Mouse (Mus musculus): ENCODE measurements around the gene Vdac2. TPM values are rescaled to one million over a fixed set of nuclear protein-coding genes. Genes with fewer than 3 reads are reported as not detected.
A peak's percentile ranks its signal among the peaks of the same experiment; 100 is the strongest.

The Vdac2 gene
- polyA plus RNA-seq, 1 experiment from 2014 or later: 129 TPM

GRCm38 (mm10) chr14:21822307-21822706 is 2.7 kb upstream of the Vdac2 start:
- Histone ChIP-seq H3K4me2 (ENCODE audit: low read depth, low read length) (no peak overlapping the region), H3K36me3 (replicated peaks; ENCODE audit: insufficient read depth, low read length) (no peaks in the 10 kb centered on the region), H3K9me3 (ENCODE audit: low read length) (no peaks in the 10 kb centered on the region), H3K4me3 (ENCODE audit: low read depth, low read length) (no peak overlapping the region), H3K27me3 (ENCODE audit: insufficient read depth, low read length) (no peaks in the 10 kb centered on the region), H3K4me1 (ENCODE audit: insufficient read depth) (peaks cover 19% of the 10 kb centered on the region), H3K27ac (ENCODE audit: low read depth) (peak overlapping the region; percentile 84), H3K9ac (replicated peaks) (no peak overlapping the region)
- DNase-seq: no peak
- no peak for ATAC-seq
- 68% methylated on average over 7 of the region's 7 CpGs for WGBS (ENCODE audit: insufficient replicate concordance)
- TF ChIP-seq EP300 (IDR thresholded peaks at IDR 0.05; ENCODE audit: low read depth) (no peak), CTCF (IDR thresholded peaks at IDR 0.05; ENCODE audit: low read depth) (no peak)

- H3K27ac ChIP-seq (ENCODE audit: low read depth): peak overlapping the region; percentile 84
- DNase-seq (peak; percentile 76), ATAC-seq (peak; percentile 92)
- H3K9me3 ChIP-seq (ENCODE audit: low read length): no peaks in the 10 kb centered on the region
- H3K4me3 ChIP-seq (ENCODE audit: low read depth, low read length): no peak overlapping the region
- H3K9ac ChIP-seq (replicated peaks): peak overlapping the region; percentile 21; the same call in 1 of the 2 replicates
- no peaks in the 10 kb centered on the region for H3K27me3 ChIP-seq (ENCODE audit: insufficient read depth, low read length)
- H3K4me2 ChIP-seq (ENCODE audit: low read depth, low read length): peak overlapping the region; percentile 38
- 20% methylated on average over 7 of the region's 7 CpGs for WGBS (ENCODE audit: insufficient replicate concordance)
- TF ChIP-seq EP300 (IDR thresholded peaks at IDR 0.05; ENCODE audit: low read depth) (peak; percentile 90), CTCF (IDR thresholded peaks at IDR 0.05; ENCODE audit: low read depth) (no peak)
- H3K36me3 ChIP-seq (replicated peaks; ENCODE audit: insufficient read depth, low read length): no peaks in the 10 kb centered on the region
- peaks cover 19% of the 10 kb centered on the region for H3K4me1 ChIP-seq (ENCODE audit: insufficient read depth)
Observed at GRCm38 (mm10) chr14:21822795-21823374, 2.2 kb upstream of the Vdac2 start.

DNA sequence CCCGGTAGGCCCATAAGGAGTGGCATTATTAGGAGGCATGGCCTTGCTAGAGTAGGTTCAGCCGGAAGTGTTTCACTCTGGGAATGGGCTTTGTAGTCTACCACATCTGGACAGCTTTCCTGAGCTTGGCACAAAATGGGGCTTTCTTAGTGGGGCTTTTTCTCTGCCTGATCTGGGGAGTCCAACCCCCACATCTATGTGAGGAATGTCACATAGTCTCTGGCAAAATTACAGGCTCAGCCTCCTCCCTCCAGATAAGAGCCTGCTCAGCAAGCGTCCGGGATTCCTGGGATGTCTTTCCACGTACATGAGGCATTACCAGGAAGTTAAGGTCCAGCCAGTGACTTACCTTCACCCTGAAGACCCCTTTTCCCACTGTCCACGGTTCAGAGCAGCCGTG is 1.1 kb upstream of the Vdac2 start:
- 65% methylated on average over 7 of the region's 7 CpGs for WGBS (ENCODE audit: insufficient replicate concordance)
- Histone ChIP-seq H3K9ac (replicated peaks) (no peak overlapping the region), H3K4me3 (ENCODE audit: low read depth, low read length) (no peak overlapping the region), H3K4me2 (ENCODE audit: low read depth, low read length) (no peak overlapping the region), H3K4me1 (ENCODE audit: insufficient read depth) (peaks cover 19% of the 10 kb centered on the region), H3K9me3 (ENCODE audit: low read length) (no peaks in the 10 kb centered on the region), H3K27ac (ENCODE audit: low read depth) (peak overlapping the region; percentile 84), H3K36me3 (replicated peaks; ENCODE audit: insufficient read depth, low read length) (no peaks in the 10 kb centered on the region), H3K27me3 (ENCODE audit: insufficient read depth, low read length) (no peaks in the 10 kb centered on the region)
- DNase-seq (no peak), ATAC-seq (no peak)
- TF ChIP-seq EP300 (IDR thresholded peaks at IDR 0.05; ENCODE audit: low read depth) (no peak), CTCF (IDR thresholded peaks at IDR 0.05; ENCODE audit: low read depth) (no peak)

DNA sequence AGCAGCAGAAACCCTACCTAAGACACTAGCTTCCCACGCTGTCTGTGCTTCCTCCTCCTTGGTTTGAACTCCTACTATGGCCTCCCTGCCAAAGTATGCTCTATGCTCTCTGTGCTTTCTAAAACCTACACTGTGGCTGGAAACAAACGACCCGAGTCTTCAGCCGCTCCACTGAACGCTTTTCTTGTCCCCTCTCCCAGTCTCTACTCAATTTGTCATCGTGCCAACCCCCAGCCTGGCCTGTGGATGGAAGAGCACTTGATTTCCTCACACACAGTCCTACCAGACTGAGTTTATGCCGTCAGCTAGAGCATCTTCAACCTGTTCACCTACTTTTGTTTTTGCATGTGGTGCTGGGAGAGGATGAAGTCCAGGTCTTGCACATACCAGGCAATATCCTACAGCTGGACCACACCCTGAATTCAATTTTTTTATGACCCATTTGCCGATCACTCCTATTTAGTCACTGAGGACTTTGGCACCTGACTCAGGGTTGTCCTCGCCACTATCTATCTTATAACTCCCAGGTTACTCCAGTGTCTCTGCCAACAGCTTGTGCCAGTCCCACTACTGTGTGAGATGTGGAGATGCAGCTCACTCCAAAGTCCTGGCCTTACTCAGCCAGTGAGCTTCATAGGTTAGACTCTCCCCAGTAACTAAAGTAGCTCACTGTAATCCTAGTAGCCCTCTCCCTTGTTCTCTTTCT is 901 bp downstream of the Vdac2 start:
- Histone ChIP-seq H3K27ac (ENCODE audit: low read depth) (no peak overlapping the region), H3K9ac (replicated peaks) (no peak overlapping the region), H3K9me3 (ENCODE audit: low read length) (no peaks in the 10 kb centered on the region), H3K4me3 (ENCODE audit: low read depth, low read length) (no peak overlapping the region), H3K36me3 (replicated peaks; ENCODE audit: insufficient read depth, low read length) (no peaks in the 10 kb centered on the region), H3K4me2 (ENCODE audit: low read depth, low read length) (no peak overlapping the region), H3K27me3 (ENCODE audit: insufficient read depth, low read length) (no peaks in the 10 kb centered on the region), H3K4me1 (ENCODE audit: insufficient read depth) (peaks cover 33% of the 10 kb centered on the region)
- DNase-seq (no peak), ATAC-seq (no peak)
- no peak for TF ChIP-seq EP300 (IDR thresholded peaks at IDR 0.05; ENCODE audit: low read depth)
- no peak for TF ChIP-seq CTCF (IDR thresholded peaks at IDR 0.05; ENCODE audit: low read depth)
- 73% methylated on average over 9 of the region's 9 CpGs for WGBS (ENCODE audit: insufficient replicate concordance)

DNA sequence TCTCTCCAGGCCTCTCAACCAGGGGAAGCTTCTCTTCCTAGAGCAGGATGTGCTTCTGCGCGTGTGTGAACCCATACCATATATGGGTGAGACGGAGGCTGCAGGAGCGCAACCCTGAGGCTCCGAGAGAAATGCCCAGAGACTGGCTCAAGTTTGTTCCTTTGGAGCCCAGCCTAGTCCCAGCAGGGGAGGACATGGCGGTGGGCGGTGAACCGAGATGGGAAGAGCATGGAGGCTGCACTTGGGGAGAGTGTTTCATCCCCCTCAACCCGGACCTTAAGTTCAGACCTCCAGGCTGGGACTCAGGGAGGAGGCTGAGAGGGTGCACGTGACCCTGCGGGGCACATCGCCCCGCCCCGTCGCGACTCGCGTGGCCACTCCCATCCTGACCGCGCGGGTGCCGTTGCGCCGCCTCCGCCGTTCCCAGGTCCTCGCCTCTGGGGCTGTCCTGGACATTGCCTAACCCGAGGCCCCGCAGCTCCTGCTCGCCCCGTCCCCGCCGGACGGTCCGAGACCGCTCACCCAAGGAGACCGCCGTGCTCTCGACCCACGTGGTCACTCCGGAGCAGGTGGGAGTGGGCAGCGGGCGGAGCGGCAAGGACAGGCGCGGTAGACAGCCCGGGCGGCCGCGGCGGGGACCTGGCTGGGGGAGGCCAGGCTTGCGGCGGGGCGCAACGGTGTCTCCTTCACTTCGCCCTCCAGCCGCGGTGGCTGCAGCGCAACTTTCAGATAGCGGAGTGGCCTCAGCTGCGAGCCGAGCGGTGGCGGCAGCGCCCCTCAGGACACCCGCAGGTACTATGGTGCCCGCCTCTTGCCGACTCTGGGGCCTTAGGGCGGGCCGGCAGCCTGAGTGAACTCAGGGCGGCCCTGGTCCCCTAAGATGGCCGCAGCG is 6.1 kb downstream of the Vdac2 start:
- Histone ChIP-seq H3K4me3 (ENCODE audit: low read depth, low read length) (peak overlapping the region; percentile 98), H3K36me3 (replicated peaks; ENCODE audit: insufficient read depth, low read length) (peaks cover 24% of the 10 kb centered on the region), H3K4me2 (ENCODE audit: low read depth, low read length) (peak overlapping the region; percentile 74), H3K4me1 (ENCODE audit: insufficient read depth) (peaks cover 38% of the 10 kb centered on the region), H3K9ac (replicated peaks) (peak overlapping the region; percentile 96), H3K27ac (ENCODE audit: low read depth) (peak overlapping the region; percentile 94), H3K27me3 (ENCODE audit: insufficient read depth, low read length) (no peaks in the 10 kb centered on the region), H3K9me3 (ENCODE audit: low read length) (no peaks in the 10 kb centered on the region)
- DNase-seq: peak; percentile 98
- peak; percentile 99 for ATAC-seq
- TF ChIP-seq CTCF (IDR thresholded peaks at IDR 0.05; ENCODE audit: low read depth) (0 out of 2 replicates have a peak, but pooled peaks have one; percentile 24), EP300 (IDR thresholded peaks at IDR 0.05; ENCODE audit: low read depth) (peak; percentile 4; the same call in 1 of the 2 replicates)
- under 1% methylated on average over 72 of the region's 73 CpGs for WGBS (ENCODE audit: insufficient replicate concordance)
